Mouse (Mus musculus) thymus, postnatal 4 days (tissue): ENCODE measurements at regions not wholly inside any gene's neighbourhood (a gene's known extent, or its start where the extent isn't known, plus 50 kb on each side); places are given as distances from the start of the nearest gene placed in this dataset.

Experiments
- DNase-seq: peaks from one replicate; pipeline ENCODE4 v3.0.0; 2021

GRCm38 (mm10) chr9:112431920-112432437 lies 196.2 kb upstream of the Arpp21 start:
- no peak for DNase-seq

- no peak for DNase-seq
Measured at GRCm38 (mm10) chr9:112429196-112429595, 193.5 kb upstream of the Arpp21 start.

GRCm38 (mm10) chr9:112405772-112406315 lies 170.1 kb upstream of the Arpp21 start:
- no peak for DNase-seq

- no peak for DNase-seq
Measured at GRCm38 (mm10) chr9:112370746-112371145, 135.0 kb upstream of the Arpp21 start.

- DNase-seq = no peak
Measured at GRCm38 (mm10) chr9:112367291-112367690, 131.6 kb upstream of the Arpp21 start.

GRCm38 (mm10) chr9:112361355-112361754 lies 125.6 kb upstream of the Arpp21 start:
- DNase-seq = no peak

GRCm38 (mm10) chr9:112358711-112359298 lies 123.1 kb upstream of the Arpp21 start:
- DNase-seq = no peak

- DNase-seq = no peak
Measured at GRCm38 (mm10) chr9:112353196-112353595, 117.5 kb upstream of the Arpp21 start.

- DNase-seq = no peak
Measured at GRCm38 (mm10) chr9:112348942-112349341, 113.2 kb upstream of the Arpp21 start.

- DNase-seq = peak; percentile 19
Measured at GRCm38 (mm10) chr9:112344792-112345191, 109.1 kb upstream of the Arpp21 start.

- DNase-seq = no peak
Measured at GRCm38 (mm10) chr9:112340363-112340762, 104.6 kb upstream of the Arpp21 start.

GRCm38 (mm10) chr9:112320016-112320415 lies 84.3 kb upstream of the Arpp21 start:
- no peak for DNase-seq

- DNase-seq = no peak
Measured at GRCm38 (mm10) chr9:112308950-112309349, 73.2 kb upstream of the Arpp21 start.

GRCm38 (mm10) chr9:112307837-112308236 lies 72.1 kb upstream of the Arpp21 start:
- no peak for DNase-seq

- no peak for DNase-seq
Measured at GRCm38 (mm10) chr9:112291875-112292274, 56.1 kb upstream of the Arpp21 start.
